Mouse (Mus musculus) erythroblast, embryonic 14.5 days (primary cell): ENCODE results near the gene Ifitm6.

Experiments used
- GATA1 ChIP-seq: IDR thresholded peaks from 2 replicates; pipeline ENCODE4 v1.6.1; 2012; ENCODE audit warnings: low read length, inconsistent platforms, mixed read lengths
- TAL1 ChIP-seq: IDR thresholded peaks from 3 replicates; pipeline ENCODE4 v1.6.1; 2012; ENCODE audit warnings: low read length, inconsistent platforms, mixed read lengths

- no peak for TF ChIP-seq TAL1
- no peak for TF ChIP-seq GATA1
Measured at GRCm38 (mm10) chr7:141026097-141026739, 8.5 kb upstream of the Ifitm6 start.
